Mouse (Mus musculus) stomach, embryonic 16.5 days (tissue): ENCODE measurements around the gene Adam10. TPM values are rescaled to one million over a fixed set of nuclear protein-coding genes. Genes with fewer than 3 reads are reported as not detected.

Experiments
- ATAC-seq: fragments of 200-750 bp; cut with Nextera tagmentation; 2 replicates; pipeline ENCODE4 v1.8.0; 2017; ENCODE audit warnings: moderate number of reproducible peaks, moderate TSS enrichment; ENCODE audit not compliant: insufficient read depth, low FRiP score
- H3K27ac ChIP-seq: fragments of 300-500 bp; sonication (generic); 2 replicates; pipeline ENCODE4 v1.5.1; 2014; ENCODE audit warnings: low read length
- H3K27me3 ChIP-seq: fragments of 300-500 bp; sonication (generic); 2 replicates; pipeline ENCODE4 v1.6.1; 2014; ENCODE audit warnings: low read length, control low read depth, mixed read lengths; ENCODE audit not compliant: control insufficient read depth, insufficient read depth
- H3K36me3 ChIP-seq: fragments of 300-500 bp; sonication (generic); 2 replicates; pipeline ENCODE4 v1.6.1; 2014; ENCODE audit warnings: low read length; ENCODE audit not compliant: control insufficient read depth, insufficient read depth
- H3K4me1 ChIP-seq: fragments of 300-500 bp; sonication (generic); 2 replicates; pipeline ENCODE4 v1.6.1; 2014; ENCODE audit warnings: low read length, control low read depth, mixed read lengths; ENCODE audit not compliant: control insufficient read depth, insufficient read depth
- H3K4me2 ChIP-seq: fragments of 300-500 bp; sonication (generic); 2 replicates; pipeline ENCODE4 v1.6.1; 2014; ENCODE audit warnings: low read depth, low read length, mixed read lengths
- H3K4me3 ChIP-seq: fragments of 300-500 bp; sonication (generic); replicated peaks from 2 replicates; pipeline ENCODE4 v1.5.1; 2014; ENCODE audit warnings: mild to moderate bottlenecking, low read length
- H3K9ac ChIP-seq: fragments of 300-500 bp; sonication (generic); 2 replicates; pipeline ENCODE4 v1.6.1; 2014; ENCODE audit warnings: low read length
- H3K9me3 ChIP-seq: fragments of 300-500 bp; sonication (generic); replicated peaks from 2 replicates; pipeline ENCODE4 v1.6.1; 2016; ENCODE audit warnings: low read length, control low read depth; ENCODE audit not compliant: control insufficient read depth
- WGBS: fragments of 180-500 bp; shearing (Covaris S2); extraction: QIAGEN DNeasy Blood & Tissue Kit; methylation state at CpG from one replicate; pipeline ENCODE4 v1.1.7; 2014; 5-methylcytosine and 5-hydroxymethylcytosine counted together
- polyA plus RNA-seq: library from polyadenylated mRNA; unstranded; fragments of >200 nt; fragmentation: Nextera tagmentation; extraction: Ambion mirVana; gene quantifications from 2 replicates; pipeline ENCODE4 v1.2.1, GENCODE M21; 2015

Adam10 gene
- polyA plus RNA-seq, 1 experiment from 2014 or later: 85.7 TPM

- 63% methylated on average over 15 of the region's 15 CpGs for WGBS
- ATAC-seq: no peak
These were observed 116.0 kb downstream of the Adam10 start for GRCm38 (mm10) chr9:70794643-70795438.

GRCm38 (mm10) chr9:70795439-70795757, 116.6 kb downstream of the Adam10 start:
- ATAC-seq: no peak
- H3K4me3 ChIP-seq: no peak overlapping the region
- H3K4me2 ChIP-seq: no peak overlapping the region
- H3K27me3 ChIP-seq: no peaks in the 10 kb centered on the region
- WGBS: 66% methylated on average over 2 of the region's 2 CpGs
- no peaks in the 10 kb centered on the region for H3K36me3 ChIP-seq
- 0 out of 2 replicates have a peak, but pooled peaks cover 6% of the 10 kb centered on the region for H3K4me1 ChIP-seq
- H3K9me3 ChIP-seq: no peaks in the 10 kb centered on the region
- no peak overlapping the region for H3K9ac ChIP-seq
- no peak overlapping the region for H3K27ac ChIP-seq

More at GRCm38 (mm10) chr9:70794643-70795438, 116.0 kb downstream of the Adam10 start:
- no peak overlapping the region for H3K27ac ChIP-seq
- 0 out of 2 replicates have a peak, but pooled peaks cover 6% of the 10 kb centered on the region for H3K4me1 ChIP-seq
- H3K4me2 ChIP-seq: no peak overlapping the region
- no peaks in the 10 kb centered on the region for H3K27me3 ChIP-seq
- H3K36me3 ChIP-seq: no peaks in the 10 kb centered on the region
- no peaks in the 10 kb centered on the region for H3K9me3 ChIP-seq
- H3K9ac ChIP-seq: no peak overlapping the region
- H3K4me3 ChIP-seq: no peak overlapping the region

- WGBS: 44% methylated on average over 8 of the region's 8 CpGs
- ATAC-seq: no peak
These were observed 122.0 kb downstream of the Adam10 start for GRCm38 (mm10) chr9:70800588-70801315.

GRCm38 (mm10) chr9:70801761-70802160, 123.0 kb downstream of the Adam10 start:
- Histone ChIP-seq H3K9me3 (no peaks in the 10 kb centered on the region), H3K27ac (no peak overlapping the region), H3K36me3 (no peaks in the 10 kb centered on the region), H3K9ac (no peak overlapping the region), H3K4me3 (no peak overlapping the region), H3K4me1 (no peaks in the 10 kb centered on the region), H3K27me3 (no peaks in the 10 kb centered on the region), H3K4me2 (no peak overlapping the region)
- 80% methylated on average over 3 of the region's 3 CpGs for WGBS
- no peak for ATAC-seq

More at GRCm38 (mm10) chr9:70800588-70801315, 122.0 kb downstream of the Adam10 start:
- Histone ChIP-seq H3K36me3 (no peaks in the 10 kb centered on the region), H3K27me3 (no peaks in the 10 kb centered on the region), H3K4me2 (no peak overlapping the region), H3K9ac (no peak overlapping the region), H3K9me3 (no peaks in the 10 kb centered on the region), H3K27ac (no peak overlapping the region), H3K4me1 (no peaks in the 10 kb centered on the region), H3K4me3 (no peak overlapping the region)

- no peak overlapping the region for H3K27ac ChIP-seq
- no peaks in the 10 kb centered on the region for H3K9me3 ChIP-seq
- H3K4me3 ChIP-seq: no peak overlapping the region
- no peaks in the 10 kb centered on the region for H3K27me3 ChIP-seq
- H3K36me3 ChIP-seq: no peaks in the 10 kb centered on the region
- 76% methylated on average over 3 of the region's 3 CpGs for WGBS
- no peaks in the 10 kb centered on the region for H3K4me1 ChIP-seq
- H3K4me2 ChIP-seq: no peak overlapping the region
- ATAC-seq: no peak
- no peak overlapping the region for H3K9ac ChIP-seq
These were observed 124.0 kb downstream of the Adam10 start for GRCm38 (mm10) chr9:70802816-70803215.

- H3K27me3 ChIP-seq: no peaks in the 10 kb centered on the region
- no peak overlapping the region for H3K9ac ChIP-seq
- H3K4me1 ChIP-seq: no peaks in the 10 kb centered on the region
- H3K27ac ChIP-seq: no peak overlapping the region
- no peak overlapping the region for H3K4me3 ChIP-seq
- ATAC-seq: no peak
- no peak overlapping the region for H3K4me2 ChIP-seq
- H3K9me3 ChIP-seq: no peaks in the 10 kb centered on the region
- 53% methylated on average over 1 of the region's 1 CpGs for WGBS
- no peaks in the 10 kb centered on the region for H3K36me3 ChIP-seq
These were observed 127.3 kb downstream of the Adam10 start for GRCm38 (mm10) chr9:70806069-70806468.

GRCm38 (mm10) chr9:70807714-70808113, 128.9 kb downstream of the Adam10 start:
- Histone ChIP-seq H3K27ac (no peak overlapping the region), H3K27me3 (no peaks in the 10 kb centered on the region), H3K4me2 (no peak overlapping the region), H3K36me3 (no peaks in the 10 kb centered on the region), H3K4me3 (no peak overlapping the region), H3K9me3 (no peaks in the 10 kb centered on the region), H3K9ac (no peak overlapping the region), H3K4me1 (no peaks in the 10 kb centered on the region)
- no peak for ATAC-seq
- 47% methylated on average over 11 of the region's 11 CpGs for WGBS

- no peak overlapping the region for H3K9ac ChIP-seq
- no peaks in the 10 kb centered on the region for H3K36me3 ChIP-seq
- H3K4me3 ChIP-seq: no peak overlapping the region
- H3K27ac ChIP-seq: no peak overlapping the region
- WGBS: 91% methylated on average over 12 of the region's 12 CpGs
- no peak for ATAC-seq
- peaks cover 7% of the 10 kb centered on the region; the same call in 1 of the 2 replicates for H3K4me1 ChIP-seq
- no peaks in the 10 kb centered on the region for H3K27me3 ChIP-seq
- H3K9me3 ChIP-seq: no peaks in the 10 kb centered on the region
- no peak overlapping the region for H3K4me2 ChIP-seq
These were observed 133.8 kb downstream of the Adam10 start for GRCm38 (mm10) chr9:70812551-70812950.

GRCm38 (mm10) chr9:70816701-70817305, 138.0 kb downstream of the Adam10 start:
- no peak for ATAC-seq
- Histone ChIP-seq H3K9ac (no peak overlapping the region; the same call in 1 of the 2 replicates), H3K4me3 (no peak overlapping the region), H3K27ac (no peak overlapping the region), H3K36me3 (no peaks in the 10 kb centered on the region), H3K4me1 (peaks cover 7% of the 10 kb centered on the region; the same call in 1 of the 2 replicates), H3K4me2 (no peak overlapping the region), H3K27me3 (no peaks in the 10 kb centered on the region), H3K9me3 (no peaks in the 10 kb centered on the region)
- 58% methylated on average over 14 of the region's 14 CpGs for WGBS
